Mouse (Mus musculus) bone marrow macrophage, adult 2 months (primary cell): ENCODE data around the gene Frat2.
"Not testable (repeated sequence)": the region's sequence is repeated elsewhere in the genome, so short reads cannot be mapped to it uniquely, and the experiment has no call there.

Source experiments
- CTCF ChIP-seq: IDR thresholded peaks from 2 replicates; pipeline ENCODE4 v1.5.1; 2012; ENCODE audit warnings: low read depth, mild to moderate bottlenecking, low read length, moderate library complexity
- POLR2A ChIP-seq: IDR thresholded peaks from 2 replicates; pipeline ENCODE4 v1.6.1; 2012; ENCODE audit warnings: mild to moderate bottlenecking, low read depth, low read length, borderline replicate concordance

GRCm38 (mm10) chr19:41869946-41870345 lies 22.0 kb upstream of the Frat2 start:
- not testable (repeated sequence) for TF ChIP-seq CTCF, POLR2A
